Comparison of ENCODE assay signal across 8 mouse cellular contexts in the genomic region with DNA sequence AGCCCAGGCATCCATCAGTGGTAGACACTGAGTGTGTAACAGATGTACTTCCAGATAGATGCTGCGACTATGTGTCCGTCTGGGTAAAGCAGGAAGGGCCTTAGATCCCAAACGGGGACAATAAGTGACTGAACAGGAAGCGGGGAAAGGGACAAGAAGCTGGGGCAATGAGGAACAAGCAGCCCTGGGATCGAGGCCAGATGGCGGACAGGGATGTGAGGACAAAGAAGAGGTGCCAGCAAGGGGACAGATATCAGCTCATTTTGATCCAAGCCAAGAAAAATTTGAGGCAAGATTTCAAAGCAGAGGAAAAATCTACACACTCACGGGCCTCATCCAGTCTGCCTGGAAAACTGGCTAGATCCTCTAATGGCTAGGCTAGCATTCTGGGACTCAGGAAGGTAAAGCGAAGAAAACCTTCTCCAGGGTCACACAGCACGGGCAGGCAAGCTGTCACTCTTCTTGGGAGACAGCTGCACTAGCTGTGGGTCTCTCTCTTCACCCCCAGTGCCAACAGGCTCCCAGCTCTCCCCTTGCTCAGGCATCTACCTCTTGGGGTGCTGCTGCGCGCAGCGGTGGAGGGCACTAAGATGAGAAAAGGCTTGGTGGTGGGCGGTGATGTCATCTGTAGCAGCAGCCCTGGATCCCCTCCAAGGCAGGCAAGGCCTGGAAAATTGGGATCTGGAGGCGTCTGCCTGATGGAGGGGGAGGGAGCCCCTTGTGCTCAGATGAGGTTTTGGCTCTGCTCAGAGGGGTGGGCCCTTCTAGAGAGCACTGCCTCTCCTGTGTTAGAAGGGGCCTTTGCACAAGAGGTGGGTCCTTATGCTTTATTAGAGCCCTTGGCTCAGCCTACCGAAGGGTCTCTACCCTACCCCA.
DNase-seq lines count a peak whose midpoint lies in the region; ATAC-seq and TF ChIP-seq lines count a peak whose summit lies in the region.

No protein-coding gene starts in this region.

- H3K9me3 ChIP-seq in lung, embryonic 15.5 days, result no peaks in the 10 kb centered on the region
- no peaks in the 10 kb centered on the region for H3K9me3 ChIP-seq in forebrain, embryonic 10.5 days
- no peaks in the 10 kb centered on the region for H3K9me3 ChIP-seq in heart, postnatal 0 days (replicated peaks; ENCODE audit: control insufficient read depth, low read length)
- no peaks in the 10 kb centered on the region for H3K9me3 ChIP-seq in stomach, embryonic 15.5 days

- no peak for DNase-seq in lung, postnatal 25 days (ENCODE audit: low spot score)
- DNase-seq in forebrain, embryonic 10.5 days (ENCODE audit: extremely low spot score, low spot score), result no peak
- no peak for DNase-seq in heart, postnatal 0 days (ENCODE audit: low spot score)
- DNase-seq in left cerebral cortex, postnatal 10 days (ENCODE audit: extremely low spot score in 1 of 2, low spot score in 2 of 2), result peak; percentile 58 to 83
- no peak for DNase-seq in adrenal gland, adult 18-20 months (ENCODE audit: low spot score in 2 of 2)
- no peak for DNase-seq in natural killer cell, adult 2 months (ENCODE audit: low spot score in 2 of 2)

- peak overlapping the region; percentile 14; the same call in 1 of the 2 replicates for H3K4me3 ChIP-seq in lung, embryonic 15.5 days
- H3K4me3 ChIP-seq in forebrain, embryonic 10.5 days, result no peak overlapping the region
- no peak overlapping the region for H3K4me3 ChIP-seq in heart, postnatal 0 days (ENCODE audit: low read depth, low read length)
- H3K4me3 ChIP-seq in stomach, embryonic 15.5 days (replicated peaks), result no peak overlapping the region

- peaks cover 94% of the 10 kb centered on the region for H3K4me1 ChIP-seq in lung, embryonic 15.5 days
- peaks cover 94% of the 10 kb centered on the region for H3K4me1 ChIP-seq in forebrain, embryonic 10.5 days
- peaks cover 89% of the 10 kb centered on the region for H3K4me1 ChIP-seq in heart, postnatal 0 days (ENCODE audit: control insufficient read depth, insufficient read depth)
- H3K4me1 ChIP-seq in stomach, embryonic 15.5 days, result peaks cover 79% of the 10 kb centered on the region

- 39% methylated on average over 15 of the region's 15 CpGs for WGBS in lung, embryonic 15.5 days
- 69% methylated on average over 15 of the region's 15 CpGs for WGBS in forebrain, embryonic 10.5 days
- 45% methylated on average over 15 of the region's 15 CpGs for WGBS in heart, postnatal 0 days
- WGBS in stomach, embryonic 15.5 days, result 58% methylated on average over 15 of the region's 15 CpGs

- H3K9ac ChIP-seq in lung, embryonic 15.5 days, result 0 out of 2 replicates have a peak overlapping the region, but pooled peaks have one; percentile 13
- no peak overlapping the region for H3K9ac ChIP-seq in heart, postnatal 0 days (replicated peaks; ENCODE audit: low read depth, low read length)
- H3K9ac ChIP-seq in stomach, embryonic 15.5 days, result no peak overlapping the region; the same call in 1 of the 2 replicates

- peak; percentile 24 for ATAC-seq in lung, embryonic 15.5 days (ENCODE audit: borderline replicate concordance, extremely low read depth, low FRiP score, low TSS enrichment)
- no peak for ATAC-seq in heart, postnatal 0 days (ENCODE audit: insufficient read depth, low read depth)
- peak; percentile 16; the same call in 1 of the 2 replicates for ATAC-seq in stomach, embryonic 15.5 days (ENCODE audit: insufficient read depth, low FRiP score, low read depth)

- TF ChIP-seq CTCF in heart, postnatal 0 days (IDR thresholded peaks at IDR 0.05; ENCODE audit: low read depth), result 0 out of 2 replicates have a peak, but pooled peaks have one; percentile 1

- H3K27me3 ChIP-seq in lung, embryonic 15.5 days, result no peaks in the 10 kb centered on the region
- H3K27me3 ChIP-seq in forebrain, embryonic 10.5 days (ENCODE audit: poor library complexity, severe bottlenecking), result peaks cover 9% of the 10 kb centered on the region; the same call in 1 of the 2 replicates
- no peaks in the 10 kb centered on the region for H3K27me3 ChIP-seq in heart, postnatal 0 days (ENCODE audit: control insufficient read depth, insufficient read depth, low read length)
- no peaks in the 10 kb centered on the region for H3K27me3 ChIP-seq in stomach, embryonic 15.5 days (replicated peaks)

- intact Hi-C loops in left cerebral cortex, postnatal 10 days (cut with DNase I), result no loop called here

- peak overlapping the region; percentile 62 for H3K4me2 ChIP-seq in lung, embryonic 15.5 days
- H3K4me2 ChIP-seq in heart, postnatal 0 days (ENCODE audit: low read depth, low read length), result peak overlapping the region; percentile 30; the same call in 1 of the 2 replicates
- H3K4me2 ChIP-seq in stomach, embryonic 15.5 days, result no peak overlapping the region

- H3K27ac ChIP-seq in lung, embryonic 15.5 days, result peak overlapping the region; percentile 86
- peak overlapping the region; percentile 79; the same call in 1 of the 2 replicates for H3K27ac ChIP-seq in forebrain, embryonic 10.5 days
- peak overlapping the region; percentile 85 for H3K27ac ChIP-seq in heart, postnatal 0 days (ENCODE audit: low read depth)
- H3K27ac ChIP-seq in stomach, embryonic 15.5 days, result peak overlapping the region; percentile 96

- no peak for TF ChIP-seq EP300 in heart, postnatal 0 days (IDR thresholded peaks at IDR 0.05; ENCODE audit: low read depth)

- 0 out of 2 replicates have a peak, but pooled peaks cover 4% of the 10 kb centered on the region for H3K36me3 ChIP-seq in lung, embryonic 15.5 days
- H3K36me3 ChIP-seq in forebrain, embryonic 10.5 days (replicated peaks), result peaks cover 7% of the 10 kb centered on the region
- H3K36me3 ChIP-seq in heart, postnatal 0 days (replicated peaks; ENCODE audit: control insufficient read depth, insufficient read depth, low read length), result no peaks in the 10 kb centered on the region
- no peaks in the 10 kb centered on the region for H3K36me3 ChIP-seq in stomach, embryonic 15.5 days

Comparison
In these comparisons a context has a peak if more than half of its experiments do, and no peak if none do; other contexts are left out.
1. DNase-seq: peak in left cerebral cortex, postnatal 10 days (2 of 2); none in lung, postnatal 25 days (single experiment), forebrain, embryonic 10.5 days (single experiment), heart, postnatal 0 days (single experiment), adrenal gland, adult 18-20 months (0 of 2) and natural killer cell, adult 2 months (0 of 2).
2. Peak in every context shown above with its lines, with median percentiles within 50 percentile points of each other: H3K27ac ChIP-seq.